Mouse (Mus musculus): ENCODE results near the gene Ncbp2.

DNA sequence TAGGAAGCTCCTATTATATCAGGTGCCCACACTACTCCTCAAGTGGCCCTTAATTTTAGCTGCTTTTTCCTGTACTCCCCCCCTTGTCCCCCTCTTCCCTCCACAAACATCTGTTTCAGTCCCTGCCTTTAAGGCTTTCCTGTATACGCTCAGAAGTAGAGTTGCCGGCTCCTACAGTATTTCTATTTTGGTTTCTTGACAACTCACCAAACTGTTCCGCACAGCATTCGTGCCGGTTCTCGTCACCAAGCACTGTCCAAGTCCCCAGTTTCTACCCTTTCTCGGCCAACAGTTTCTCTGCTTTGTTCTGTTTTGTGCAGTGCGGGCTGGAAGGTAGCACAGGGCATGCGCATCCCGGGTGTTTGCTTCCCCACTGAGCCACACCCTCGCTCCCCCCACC lies 39.4 kb upstream of the Ncbp2 start:
- TF ChIP-seq CTCF (IDR thresholded peaks at IDR 0.05; ENCODE audit: low read depth, low read length) (no peak), POLR2A (IDR thresholded peaks at IDR 0.05; ENCODE audit: extremely low read depth, insufficient read depth, low read length) (no peak)

All from liver, adult 2 months (tissue).